Mouse (Mus musculus) hindbrain, embryonic 13.5 days (tissue): ENCODE measurements around the gene Cyp2c39. TPM values are rescaled to one million over a fixed set of nuclear protein-coding genes. Genes with fewer than 3 reads are reported as not detected.
"Not testable (repeated sequence)": the region's sequence is repeated elsewhere in the genome, so short reads cannot be mapped to it uniquely, and the experiment has no call there.

Experiments used
- ATAC-seq: fragments of 200-750 bp; cut with Nextera tagmentation; 2 replicates; pipeline ENCODE4 v1.8.0; 2017; ENCODE audit warnings: moderate TSS enrichment; ENCODE audit not compliant: low FRiP score
- H3K27ac ChIP-seq: fragments of 300-500 bp; sonication (generic); 2 replicates; pipeline ENCODE4 v1.5.1; 2015; ENCODE audit warnings: inconsistent platforms, mild to moderate bottlenecking, moderate library complexity
- H3K27me3 ChIP-seq: fragments of 300-500 bp; sonication (generic); 2 replicates; pipeline ENCODE4 v1.6.1; 2015; ENCODE audit warnings: mild to moderate bottlenecking, inconsistent platforms
- H3K36me3 ChIP-seq: fragments of 300-500 bp; sonication (generic); 2 replicates; pipeline ENCODE4 v1.6.1; 2015; ENCODE audit warnings: mild to moderate bottlenecking, inconsistent platforms
- H3K4me1 ChIP-seq: fragments of 300-500 bp; sonication (generic); replicated peaks from 2 replicates; pipeline ENCODE4 v1.6.1; 2015; ENCODE audit warnings: inconsistent platforms
- H3K4me2 ChIP-seq: fragments of 300-500 bp; sonication (generic); 2 replicates; pipeline ENCODE4 v1.6.1; 2015; ENCODE audit warnings: inconsistent platforms, mild to moderate bottlenecking, moderate library complexity
- H3K4me3 ChIP-seq: fragments of 300-500 bp; sonication (generic); 2 replicates; pipeline ENCODE4 v1.5.1; 2015; ENCODE audit warnings: mild to moderate bottlenecking, inconsistent platforms
- H3K9ac ChIP-seq: fragments of 300-500 bp; sonication (generic); 2 replicates; pipeline ENCODE4 v1.6.1; 2015; ENCODE audit warnings: mild to moderate bottlenecking, inconsistent platforms
- H3K9me3 ChIP-seq: fragments of 300-500 bp; sonication (generic); 2 replicates; pipeline ENCODE4 v1.6.1; 2016; ENCODE audit warnings: inconsistent platforms
- WGBS: fragments of 180-500 bp; shearing (Covaris S2); methylation state at CpG from one replicate; pipeline ENCODE4 v1.1.7; 2015; 5-methylcytosine and 5-hydroxymethylcytosine counted together
- polyA plus RNA-seq: library from polyadenylated mRNA; unstranded; fragments of >200 nt; fragmentation: Nextera tagmentation; extraction: Ambion mirVana; gene quantifications from 2 replicates; pipeline ENCODE4 v1.2.1, GENCODE M21; 2015

The Cyp2c39 gene
- not detected in 2 replicates for polyA plus RNA-seq

DNA sequence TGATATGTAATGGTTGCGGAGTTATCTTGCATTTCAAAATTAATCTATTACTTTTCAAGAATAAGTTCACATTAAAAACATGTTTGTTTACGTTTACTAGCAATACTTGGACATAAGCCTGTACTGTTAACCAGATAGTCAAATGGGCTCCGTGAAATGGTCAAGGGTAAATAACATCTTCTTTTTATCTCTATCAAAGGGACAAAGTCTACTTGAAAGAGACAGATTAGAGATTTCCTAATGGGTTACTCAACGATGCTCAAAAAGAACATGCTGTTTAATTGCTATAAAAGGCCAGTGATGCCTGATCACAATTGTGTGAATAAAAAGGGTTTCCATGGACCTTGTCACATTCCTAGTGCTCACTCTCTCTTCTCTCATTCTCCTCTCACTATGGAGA is at the start of gene Cyp2c39:
Gene Cyp2c39, plus strand, starts transcription at position 329 of the 400 bp plus-strand sequence.
- Histone ChIP-seq H3K4me3 (no peak within 1 kb of the TSS), H3K36me3 (no peaks in the 10 kb centered on the region), H3K9me3 (peaks cover 4% of the 10 kb centered on the region; the same call in 1 of the 2 replicates), H3K27ac (no peak within 1 kb of the TSS), H3K4me1 (no peaks in the 10 kb centered on the region), H3K4me2 (no peak within 1 kb of the TSS), H3K27me3 (no peaks in the 10 kb centered on the region), H3K9ac (no peak within 1 kb of the TSS)
- ATAC-seq, result no peak
- 82% methylated on average over 4 of the region's 4 CpGs for WGBS

DNA sequence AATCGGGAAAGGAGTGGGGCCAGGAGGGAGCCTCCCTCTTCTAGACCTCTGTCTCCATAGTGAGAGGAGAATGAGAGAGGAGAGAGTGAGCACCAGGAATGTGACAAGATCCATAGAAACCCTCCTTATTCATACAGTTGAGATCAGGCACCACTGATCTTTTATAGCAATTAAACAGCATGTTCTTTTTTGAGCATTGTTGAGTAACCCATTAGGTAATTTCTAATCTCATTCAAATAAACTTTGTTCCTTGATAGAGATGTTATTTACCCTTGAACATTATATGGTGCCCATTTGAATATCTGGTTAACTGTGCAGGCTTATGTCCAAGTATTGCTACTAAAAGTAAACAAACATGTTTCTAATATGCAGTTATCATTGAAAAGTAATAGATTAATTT is 47.7 kb upstream of the Cyp2c39 start, which contains the start of gene Cyp2c38:
Gene Cyp2c38, minus strand, starts transcription at position 135 of the 400 bp plus-strand sequence.
- H3K9me3 ChIP-seq, result peaks cover 9% of the 10 kb centered on the region; the same call in 1 of the 2 replicates
- no peak within 1 kb of the TSS for H3K4me3 ChIP-seq
- H3K36me3 ChIP-seq, result no peaks in the 10 kb centered on the region
- no peaks in the 10 kb centered on the region for H3K27me3 ChIP-seq
- 83% methylated on average over 1 of the region's 1 CpGs for WGBS
- H3K9ac ChIP-seq, result no peak within 1 kb of the TSS
- ATAC-seq, result no peak
- no peak within 1 kb of the TSS for H3K27ac ChIP-seq
- no peaks in the 10 kb centered on the region for H3K4me1 ChIP-seq
- H3K4me2 ChIP-seq, result no peak within 1 kb of the TSS

DNA sequence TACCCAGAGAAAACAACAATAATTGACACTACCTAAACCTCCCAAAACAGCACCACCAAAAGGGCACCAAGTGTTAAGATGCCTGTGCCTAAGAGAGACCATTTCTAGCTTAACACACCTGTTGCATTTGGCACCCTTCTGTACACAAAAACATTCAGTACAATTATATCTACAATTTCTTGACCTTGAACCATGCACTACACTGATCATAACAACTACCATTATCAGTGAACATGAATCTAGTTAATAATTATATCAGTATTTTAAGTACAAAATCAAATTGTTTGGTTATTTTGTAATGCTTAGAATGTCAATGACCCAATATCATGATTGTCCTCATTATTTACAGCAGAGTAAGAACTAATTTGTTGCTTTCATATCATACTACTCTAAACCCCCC is 46.7 kb upstream of the Cyp2c39 start:
- Histone ChIP-seq H3K27ac (no peak overlapping the region), H3K4me2 (no peak overlapping the region), H3K9ac (no peak overlapping the region), H3K4me1 (no peaks in the 10 kb centered on the region), H3K27me3 (no peaks in the 10 kb centered on the region), H3K36me3 (no peaks in the 10 kb centered on the region), H3K4me3 (no peak overlapping the region), H3K9me3 (peaks cover 9% of the 10 kb centered on the region; the same call in 1 of the 2 replicates)
- ATAC-seq, result no peak

DNA sequence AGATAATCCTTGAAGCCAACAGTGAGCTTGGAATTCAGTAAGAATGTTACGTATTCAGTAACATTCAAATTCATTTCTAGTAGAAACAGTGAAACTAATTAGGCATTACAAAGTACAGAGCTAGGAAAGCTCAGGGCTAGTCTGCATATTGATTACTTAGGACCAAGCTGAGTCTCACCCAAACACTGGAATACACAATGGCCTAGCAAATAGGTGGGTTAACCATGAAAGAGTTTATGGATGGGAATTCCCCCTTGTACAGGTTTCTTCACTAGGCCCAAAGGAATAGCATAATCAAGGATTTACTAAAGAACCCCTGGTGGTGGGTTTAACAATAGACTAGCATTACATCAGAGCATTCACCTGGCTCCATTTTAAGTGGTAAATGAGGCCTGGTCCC is 26.7 kb upstream of the Cyp2c39 start:
- not testable (repeated sequence) for H3K27me3 ChIP-seq, H3K4me1 ChIP-seq, H3K4me2 ChIP-seq, H3K27ac ChIP-seq, ATAC-seq, H3K4me3 ChIP-seq, H3K9ac ChIP-seq, H3K36me3 ChIP-seq
- WGBS, result 96% methylated on average over 1 of the region's 1 CpGs
- peaks cover 17% of the 10 kb centered on the region for H3K9me3 ChIP-seq

DNA sequence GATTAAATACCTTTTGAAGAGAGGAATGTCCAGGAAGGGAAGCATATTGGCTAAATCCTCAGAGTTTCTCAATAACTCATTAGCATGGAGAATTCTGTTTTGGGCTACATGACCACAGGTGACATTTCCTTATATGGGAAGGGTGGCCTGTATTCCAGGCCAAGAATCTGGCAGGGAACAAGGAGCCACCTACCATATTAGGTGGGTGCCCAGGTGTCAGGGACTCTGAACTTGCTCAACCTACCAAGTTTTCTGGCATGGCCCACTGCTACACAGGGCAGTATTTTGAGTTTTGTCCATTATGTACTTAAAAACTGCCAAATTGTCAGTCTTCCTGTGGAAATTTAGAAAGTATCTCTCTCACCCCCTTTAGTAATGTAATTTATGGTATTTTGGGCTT is 4.3 kb upstream of the Cyp2c39 start:
- Histone ChIP-seq H3K9me3 (peaks cover 8% of the 10 kb centered on the region; the same call in 1 of the 2 replicates), H3K4me2 (no peak overlapping the region), H3K4me3 (no peak overlapping the region), H3K27me3 (no peaks in the 10 kb centered on the region), H3K4me1 (no peaks in the 10 kb centered on the region), H3K27ac (no peak overlapping the region), H3K9ac (no peak overlapping the region), H3K36me3 (no peaks in the 10 kb centered on the region)
- no peak for ATAC-seq

DNA sequence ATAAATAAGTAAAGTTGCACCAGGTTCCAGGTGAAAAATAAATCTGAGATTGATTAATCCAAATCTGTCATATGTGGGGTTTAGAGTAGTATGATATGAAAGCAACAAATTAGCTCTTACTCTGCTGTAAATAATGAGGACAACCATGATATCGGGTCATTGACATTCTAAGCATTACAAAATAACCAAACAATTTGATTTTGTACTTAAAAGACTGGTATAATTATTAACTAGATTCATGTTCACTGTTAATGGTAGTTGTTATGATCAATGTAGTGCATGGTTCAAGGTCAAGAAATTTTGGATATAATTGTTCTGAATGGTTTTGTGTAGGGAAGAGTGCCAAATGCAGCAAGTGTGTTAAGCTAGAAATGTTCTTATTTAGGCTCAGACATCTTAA is 1.1 kb upstream of the Cyp2c39 start:
- H3K27me3 ChIP-seq, result no peaks in the 10 kb centered on the region
- no peak overlapping the region for H3K27ac ChIP-seq
- H3K9ac ChIP-seq, result no peak overlapping the region
- H3K36me3 ChIP-seq, result no peaks in the 10 kb centered on the region
- ATAC-seq, result no peak
- H3K9me3 ChIP-seq, result peaks cover 4% of the 10 kb centered on the region; the same call in 1 of the 2 replicates
- H3K4me2 ChIP-seq, result no peak overlapping the region
- WGBS, result 76% methylated on average over 1 of the region's 1 CpGs
- H3K4me3 ChIP-seq, result no peak overlapping the region
- H3K4me1 ChIP-seq, result no peaks in the 10 kb centered on the region

Other genes with a start within 250 kb of the Cyp2c39 start
- gene Cyp2c29, start 241.5 kb upstream of the Cyp2c39 start, polyA plus RNA-seq, result not detected in 2 replicates
- not detected in 2 replicates for gene Cyp2c38, start 47.8 kb upstream of the Cyp2c39 start, polyA plus RNA-seq
- not detected in 2 replicates for gene Cyp2c67, start 138.2 kb downstream of the Cyp2c39 start, polyA plus RNA-seq
- gene Cyp2c68, start 230.2 kb downstream of the Cyp2c39 start, polyA plus RNA-seq, result not detected in 2 replicates